Mouse (Mus musculus): ENCODE results near the gene Psd. TPM values are rescaled to one million over a fixed set of nuclear protein-coding genes. Genes with fewer than 3 reads are reported as not detected.

The Psd gene
- polyA plus RNA-seq, 1 experiment = 30.1 TPM

GRCm38 (mm10) chr19:46363294-46364009 is 36.5 kb upstream of the Psd start:
- Histone ChIP-seq H3K4me1 (ENCODE audit: control insufficient read depth, insufficient read depth, insufficient read length, low read length) (peaks cover 4% of the 10 kb centered on the region), H3K4me3 (ENCODE audit: low read depth, low read length) (no peak overlapping the region), H3K27ac (ENCODE audit: insufficient read depth, low read depth, low read length) (no peak overlapping the region), H3K27me3 (ENCODE audit: control insufficient read depth, insufficient read depth, low read length) (no peaks in the 10 kb centered on the region), H3K36me3 (ENCODE audit: control insufficient read depth, insufficient read depth, low read length) (no peaks in the 10 kb centered on the region)
- WGBS = 72% methylated on average over 11 of the region's 11 CpGs
- no peak for TF ChIP-seq CTCF (IDR thresholded peaks at IDR 0.05; ENCODE audit: extremely low read depth, insufficient read length, insufficient replicate concordance, low read depth, low read length)
- no peak for TF ChIP-seq POLR2A (IDR thresholded peaks at IDR 0.05; ENCODE audit: low read depth, low read length)

- H3K27ac ChIP-seq (ENCODE audit: insufficient read depth, low read depth, low read length) = no peak overlapping the region
Measured at GRCm38 (mm10) chr19:46362104-46362503, 35.1 kb upstream of the Psd start.

GRCm38 (mm10) chr19:46358381-46358780 is 31.4 kb upstream of the Psd start:
- no peaks in the 10 kb centered on the region for H3K36me3 ChIP-seq (ENCODE audit: control insufficient read depth, insufficient read depth, low read length)
- peaks cover 12% of the 10 kb centered on the region for H3K4me1 ChIP-seq (ENCODE audit: control insufficient read depth, insufficient read depth, insufficient read length, low read length)
- 0 out of 2 replicates have a peak overlapping the region, but pooled peaks have one; percentile 6 for H3K4me3 ChIP-seq (ENCODE audit: low read depth, low read length)
- 36% methylated on average over 4 of the region's 4 CpGs for WGBS
- peak overlapping the region; percentile 71 for H3K27ac ChIP-seq (ENCODE audit: insufficient read depth, low read depth, low read length)
- no peak for TF ChIP-seq POLR2A (IDR thresholded peaks at IDR 0.05; ENCODE audit: low read depth, low read length)
- no peak for TF ChIP-seq CTCF (IDR thresholded peaks at IDR 0.05; ENCODE audit: extremely low read depth, insufficient read length, insufficient replicate concordance, low read depth, low read length)
- H3K27me3 ChIP-seq (ENCODE audit: control insufficient read depth, insufficient read depth, low read length) = no peaks in the 10 kb centered on the region

More at GRCm38 (mm10) chr19:46362104-46362503, 35.1 kb upstream of the Psd start:
- Histone ChIP-seq H3K27me3 (ENCODE audit: control insufficient read depth, insufficient read depth, low read length) (no peaks in the 10 kb centered on the region), H3K4me3 (ENCODE audit: low read depth, low read length) (no peak overlapping the region), H3K36me3 (ENCODE audit: control insufficient read depth, insufficient read depth, low read length) (no peaks in the 10 kb centered on the region), H3K4me1 (ENCODE audit: control insufficient read depth, insufficient read depth, insufficient read length, low read length) (peaks cover 8% of the 10 kb centered on the region)
- TF ChIP-seq POLR2A (IDR thresholded peaks at IDR 0.05; ENCODE audit: low read depth, low read length) (no peak), CTCF (IDR thresholded peaks at IDR 0.05; ENCODE audit: extremely low read depth, insufficient read length, insufficient replicate concordance, low read depth, low read length) (no peak)
- WGBS = 79% methylated on average over 8 of the region's 8 CpGs

- Histone ChIP-seq H3K27me3 (ENCODE audit: control insufficient read depth, insufficient read depth, low read length) (no peaks in the 10 kb centered on the region), H3K4me3 (ENCODE audit: low read depth, low read length) (peak overlapping the region; percentile 89), H3K27ac (ENCODE audit: insufficient read depth, low read depth, low read length) (peak overlapping the region; percentile 71), H3K36me3 (ENCODE audit: control insufficient read depth, insufficient read depth, low read length) (no peaks in the 10 kb centered on the region), H3K4me1 (ENCODE audit: control insufficient read depth, insufficient read depth, insufficient read length, low read length) (peaks cover 19% of the 10 kb centered on the region)
- WGBS = 6% methylated on average over 25 of the region's 25 CpGs
- TF ChIP-seq POLR2A (IDR thresholded peaks at IDR 0.05; ENCODE audit: low read depth, low read length) = no peak
- TF ChIP-seq CTCF (IDR thresholded peaks at IDR 0.05; ENCODE audit: extremely low read depth, insufficient read length, insufficient replicate concordance, low read depth, low read length) = no peak
Measured at GRCm38 (mm10) chr19:46357344-46358280, 30.7 kb upstream of the Psd start.

GRCm38 (mm10) chr19:46356701-46357138 is 29.8 kb upstream of the Psd start:
- H3K4me3 ChIP-seq (ENCODE audit: low read depth, low read length) = peak overlapping the region; percentile 89

GRCm38 (mm10) chr19:46350168-46350932 is 23.4 kb upstream of the Psd start, which contains the start of gene 2310034G01Rik:
Gene 2310034G01Rik (minus strand): TSS chr19:46350302.
- TF ChIP-seq CTCF (IDR thresholded peaks at IDR 0.05; ENCODE audit: extremely low read depth, insufficient read length, insufficient replicate concordance, low read depth, low read length) (no peak), POLR2A (IDR thresholded peaks at IDR 0.05; ENCODE audit: low read depth, low read length) (no peak)
- H3K27ac ChIP-seq (ENCODE audit: insufficient read depth, low read depth, low read length) = peak within 1 kb of the TSS; percentile 84
- H3K4me1 ChIP-seq (ENCODE audit: control insufficient read depth, insufficient read depth, insufficient read length, low read length) = peaks cover 15% of the 10 kb centered on the region; the same call in 1 of the 2 replicates
- 18% methylated on average over 10 of the region's 10 CpGs for WGBS
- H3K4me3 ChIP-seq (ENCODE audit: low read depth, low read length) = peak within 1 kb of the TSS; percentile 74
- H3K27me3 ChIP-seq (ENCODE audit: control insufficient read depth, insufficient read depth, low read length) = no peaks in the 10 kb centered on the region
- H3K36me3 ChIP-seq (ENCODE audit: control insufficient read depth, insufficient read depth, low read length) = no peaks in the 10 kb centered on the region

More at GRCm38 (mm10) chr19:46356701-46357138, 29.8 kb upstream of the Psd start:
- H3K36me3 ChIP-seq (ENCODE audit: control insufficient read depth, insufficient read depth, low read length) = no peaks in the 10 kb centered on the region
- no peak for TF ChIP-seq CTCF (IDR thresholded peaks at IDR 0.05; ENCODE audit: extremely low read depth, insufficient read length, insufficient replicate concordance, low read depth, low read length)
- TF ChIP-seq POLR2A (IDR thresholded peaks at IDR 0.05; ENCODE audit: low read depth, low read length) = peak; percentile 23; the same call in 1 of the 2 replicates
- H3K4me1 ChIP-seq (ENCODE audit: control insufficient read depth, insufficient read depth, insufficient read length, low read length) = peaks cover 20% of the 10 kb centered on the region
- under 1% methylated on average over 29 of the region's 29 CpGs for WGBS
- peak overlapping the region; percentile 71 for H3K27ac ChIP-seq (ENCODE audit: insufficient read depth, low read depth, low read length)
- H3K27me3 ChIP-seq (ENCODE audit: control insufficient read depth, insufficient read depth, low read length) = no peaks in the 10 kb centered on the region
